Mouse (Mus musculus): Measurements from ENCODE around the gene Galnt13.
"Not testable (repeated sequence)": the region's sequence is repeated elsewhere in the genome, so short reads cannot be mapped to it uniquely, and the experiment has no call there.

The Galnt13 gene

DNA sequence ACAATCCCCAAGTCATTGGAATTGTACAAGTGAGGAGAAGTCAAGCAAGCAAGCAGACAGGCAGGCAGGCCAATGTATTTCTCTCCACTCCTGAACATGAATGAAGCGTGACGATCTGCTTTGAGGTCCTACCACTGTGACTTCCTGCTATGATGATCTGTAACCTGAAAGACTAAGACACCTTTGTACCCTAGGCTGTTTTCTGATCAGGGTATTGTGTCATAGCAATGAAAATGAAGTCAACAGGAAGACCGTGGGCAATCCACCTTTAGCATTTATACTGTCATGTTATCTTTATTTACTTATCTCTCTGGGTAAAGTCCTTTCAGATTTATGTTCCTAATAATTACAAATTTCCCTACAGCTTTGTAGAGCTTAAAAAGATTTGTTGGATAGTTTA is 500.3 kb downstream of the Galnt13 start:
- DNase-seq, result no peak

- no peak for DNase-seq
Measured at GRCm38 (mm10) chr2:54937306-54937705, 501.2 kb downstream of the Galnt13 start.

- no peak for DNase-seq
Measured at GRCm38 (mm10) chr2:54938075-54938474, 502.0 kb downstream of the Galnt13 start.

GRCm38 (mm10) chr2:54943386-54943785 is 507.3 kb downstream of the Galnt13 start:
- DNase-seq, result no peak

DNA sequence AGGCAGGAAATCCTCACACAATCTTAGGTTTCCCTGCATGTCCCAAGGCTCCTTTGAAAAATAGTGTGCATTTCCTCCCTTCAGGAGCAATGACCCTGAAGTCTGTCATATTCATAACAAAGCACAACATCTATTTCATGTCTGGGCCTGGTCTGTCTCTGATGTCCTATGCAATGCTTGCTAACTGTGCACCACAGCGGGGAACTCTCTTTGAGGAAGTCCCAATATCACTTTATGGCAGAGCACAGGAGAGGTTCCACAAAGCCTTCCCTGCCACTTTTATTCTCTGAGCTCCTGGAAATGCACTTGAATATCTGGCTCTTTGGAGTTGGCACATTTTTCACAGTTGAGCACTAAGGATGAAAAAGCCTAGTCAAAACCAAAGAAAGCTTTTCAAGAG is 547.7 kb downstream of the Galnt13 start:
- no peak for DNase-seq

- DNase-seq, result not testable (repeated sequence)
Measured at GRCm38 (mm10) chr2:55022539-55022938, 586.4 kb downstream of the Galnt13 start.

GRCm38 (mm10) chr2:55034610-55035009 is 598.5 kb downstream of the Galnt13 start:
- no peak for DNase-seq

- DNase-seq, result no peak
Measured at GRCm38 (mm10) chr2:55065469-55066315, 629.6 kb downstream of the Galnt13 start.

- DNase-seq, result no peak
Measured at GRCm38 (mm10) chr2:55085580-55085979, 649.5 kb downstream of the Galnt13 start.

DNA sequence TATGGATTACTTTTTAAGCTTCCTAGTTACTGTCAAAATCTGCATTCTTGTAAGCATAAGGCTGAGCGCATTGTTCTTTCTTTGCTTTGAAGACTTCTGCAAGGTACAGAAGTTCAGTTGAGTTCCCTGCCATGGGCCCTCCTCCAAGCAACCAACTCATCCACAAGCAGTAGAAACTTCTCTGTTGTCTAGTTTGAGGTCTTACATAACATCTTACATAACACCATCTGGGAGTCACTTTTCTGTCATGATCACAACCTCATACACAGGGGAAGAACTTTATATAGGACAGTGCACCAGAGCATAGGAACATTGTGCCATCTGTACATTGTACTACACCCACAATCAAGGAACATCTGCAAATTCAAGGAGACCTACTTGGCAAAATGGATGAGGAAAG is 651.9 kb downstream of the Galnt13 start:
- DNase-seq, result no peak

GRCm38 (mm10) chr2:55090332-55090731 is 654.2 kb downstream of the Galnt13 start:
- DNase-seq, result no peak

DNA sequence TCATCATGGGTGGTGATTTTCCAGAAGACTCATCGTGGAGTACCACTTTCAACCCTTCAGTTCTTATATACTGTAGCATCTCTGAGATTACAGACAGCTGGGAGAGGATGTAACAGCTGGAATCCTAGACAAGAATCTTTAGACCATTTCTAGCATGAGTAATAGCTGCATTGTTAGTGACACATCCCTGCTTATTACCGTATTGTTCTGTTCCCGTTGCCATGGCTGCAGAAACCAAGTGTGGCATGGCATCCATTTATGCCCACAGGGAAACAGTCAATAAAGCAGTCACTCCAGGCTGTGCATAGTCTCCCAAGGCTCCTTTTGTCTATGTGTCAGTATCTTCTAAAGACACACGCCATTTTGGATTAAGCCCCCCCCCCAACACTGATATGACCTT is 655.4 kb downstream of the Galnt13 start:
- DNase-seq, result no peak

DNA sequence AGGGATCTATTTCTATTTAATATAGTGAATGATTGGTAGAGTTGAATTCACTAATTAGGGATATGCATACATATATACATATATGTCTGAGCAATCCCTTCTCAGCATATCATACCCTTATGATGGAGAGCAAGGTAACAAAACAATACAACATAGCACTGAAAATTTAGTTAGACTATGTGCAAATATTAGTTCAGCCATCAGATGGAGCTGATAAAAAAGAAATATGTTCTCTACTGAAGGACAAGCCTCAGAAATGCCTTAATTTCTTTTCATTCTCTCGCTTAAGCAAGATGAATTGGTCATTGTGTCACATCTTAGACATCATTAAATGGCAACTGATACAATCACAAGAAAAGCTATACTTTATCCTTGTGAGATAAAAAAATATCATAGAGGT is 663.0 kb downstream of the Galnt13 start:
- DNase-seq, result no peak

DNA sequence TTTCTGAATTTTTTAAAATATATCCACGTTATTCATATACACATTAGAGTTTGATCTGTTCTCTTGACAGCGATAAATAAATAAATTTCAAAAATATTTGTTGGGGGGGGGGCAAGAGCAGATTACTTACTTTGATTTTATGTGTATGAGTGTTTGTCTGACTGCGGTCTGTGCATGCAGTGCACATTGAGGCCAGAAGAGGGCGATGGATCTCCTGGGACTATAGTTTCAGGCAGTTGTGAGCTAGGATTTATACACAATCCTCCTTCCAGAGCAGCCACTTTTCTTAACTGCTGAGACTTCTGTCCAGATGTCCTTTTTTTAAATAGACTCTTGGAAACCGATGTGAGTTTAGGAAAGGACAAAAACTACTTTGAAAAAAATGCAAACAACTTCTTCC is 665.2 kb downstream of the Galnt13 start:
- no peak for DNase-seq

DNA sequence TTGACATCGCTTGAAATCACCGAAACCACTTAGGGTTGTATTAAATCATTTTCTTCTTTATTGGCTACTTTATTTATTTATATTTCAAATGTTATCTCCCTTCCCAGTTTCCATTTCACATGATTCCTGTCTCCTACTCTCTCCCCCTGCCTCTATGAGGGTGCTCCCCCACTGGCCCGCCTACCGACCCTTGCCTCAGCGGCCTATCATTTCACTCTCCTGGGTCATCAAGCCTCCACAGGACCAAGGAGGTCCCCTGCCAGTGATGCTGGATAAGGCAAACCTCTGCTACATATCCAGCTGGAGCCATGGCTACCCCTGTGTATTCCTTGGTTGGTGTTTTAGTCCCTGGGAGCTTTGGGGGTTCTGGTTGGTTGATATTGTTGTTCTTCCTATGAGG is 667.4 kb downstream of the Galnt13 start:
- DNase-seq, result no peak

DNA sequence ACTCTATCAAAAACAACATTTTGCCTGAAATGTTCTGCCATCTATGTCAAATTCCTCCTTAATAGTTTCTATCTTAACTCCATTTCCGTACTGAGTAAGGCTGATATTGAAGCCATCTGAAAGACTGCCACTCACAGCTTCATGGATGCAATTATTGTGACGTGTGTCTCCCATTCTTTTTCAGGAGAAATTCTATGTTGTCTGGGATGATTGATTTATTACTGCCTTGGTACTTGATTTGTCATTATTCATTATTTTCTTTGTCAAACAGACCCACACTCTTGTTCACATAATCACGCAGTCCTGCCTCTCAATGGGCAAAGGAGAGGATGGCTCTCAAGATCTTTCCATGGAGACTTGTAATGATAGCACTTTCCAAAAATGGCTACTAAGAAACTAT is 671.7 kb downstream of the Galnt13 start:
- DNase-seq, result no peak

DNA sequence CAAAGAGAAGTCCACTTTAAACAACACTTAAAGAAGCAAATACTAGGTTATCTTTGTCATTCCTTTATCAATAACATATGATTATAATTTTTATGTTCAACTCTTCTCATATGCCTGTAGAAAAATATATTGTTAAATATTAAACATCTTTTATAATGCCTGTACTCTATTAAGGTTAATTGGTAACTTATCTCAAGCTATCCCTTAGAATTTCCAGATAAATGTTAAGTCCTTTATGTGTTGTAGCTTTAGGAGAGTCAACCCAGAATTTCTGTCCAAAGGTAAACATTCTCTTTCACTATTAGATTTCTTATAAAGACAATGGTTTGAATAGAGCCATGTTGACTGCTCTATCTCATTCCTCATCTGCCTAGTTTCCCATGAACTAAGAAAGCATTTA is 717.0 kb downstream of the Galnt13 start:
- DNase-seq, result no peak

DNA sequence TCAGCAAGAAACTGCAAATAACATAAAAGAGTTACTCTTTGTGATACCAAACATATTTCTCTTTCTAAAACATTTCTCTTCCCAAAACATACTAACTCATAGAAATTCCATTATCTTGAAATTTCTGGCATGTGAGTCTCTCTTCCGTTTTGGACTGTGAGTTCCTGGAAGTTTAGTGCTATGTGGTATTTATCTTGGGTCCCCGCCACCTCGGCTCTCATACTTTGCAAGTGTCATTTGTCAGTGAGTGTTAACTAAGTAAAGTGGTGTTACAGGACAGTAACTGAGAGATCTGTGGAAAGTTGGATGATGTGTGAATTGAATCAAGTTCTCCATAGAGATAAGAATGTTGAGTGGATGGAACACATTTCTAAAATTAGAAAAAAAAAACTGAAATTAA is 728.7 kb downstream of the Galnt13 start:
- DNase-seq, result no peak

Measured in thymus, postnatal 25 days (tissue).